Mouse (Mus musculus) neural tube, embryonic 13.5 days (tissue): ENCODE results near the gene Upp2. TPM values are rescaled to one million over a fixed set of nuclear protein-coding genes. Genes with fewer than 3 reads are reported as not detected.
A peak's percentile ranks its signal among the peaks of the same experiment; 100 is the strongest.

Experiments
- ATAC-seq: fragments of 200-750 bp; cut with Nextera tagmentation; 2 replicates; pipeline ENCODE4 v1.8.0; 2017; ENCODE audit warnings: low read depth, mild to moderate bottlenecking, moderate TSS enrichment, moderate library complexity
- H3K27ac ChIP-seq: fragments of 300-500 bp; sonication (generic); replicated peaks from 2 replicates; pipeline ENCODE4 v1.5.1; 2015; ENCODE audit warnings: moderate library complexity, mild to moderate bottlenecking, inconsistent platforms
- H3K27me3 ChIP-seq: fragments of 300-500 bp; sonication (generic); 2 replicates; pipeline ENCODE4 v1.6.1; 2015; ENCODE audit warnings: mild to moderate bottlenecking, inconsistent platforms
- H3K36me3 ChIP-seq: fragments of 300-500 bp; sonication (generic); 2 replicates; pipeline ENCODE4 v1.6.1; 2015; ENCODE audit warnings: mild to moderate bottlenecking, inconsistent platforms
- H3K4me1 ChIP-seq: fragments of 300-500 bp; sonication (generic); replicated peaks from 2 replicates; pipeline ENCODE4 v1.6.1; 2015; ENCODE audit warnings: inconsistent platforms
- H3K4me2 ChIP-seq: fragments of 300-500 bp; sonication (generic); 2 replicates; pipeline ENCODE4 v1.6.1; 2015; ENCODE audit warnings: inconsistent platforms, mild to moderate bottlenecking, moderate library complexity
- H3K4me3 ChIP-seq: fragments of 300-500 bp; sonication (generic); 2 replicates; pipeline ENCODE4 v1.5.1; 2015; ENCODE audit warnings: mild to moderate bottlenecking, inconsistent platforms
- H3K9ac ChIP-seq: fragments of 300-500 bp; sonication (generic); 2 replicates; pipeline ENCODE4 v1.6.1; 2015; ENCODE audit warnings: moderate library complexity, mild to moderate bottlenecking, inconsistent platforms
- H3K9me3 ChIP-seq: fragments of 300-500 bp; sonication (generic); 2 replicates; pipeline ENCODE4 v1.6.1; 2016; ENCODE audit warnings: inconsistent platforms
- WGBS: fragments of 180-500 bp; shearing (Covaris S2); methylation state at CpG from one replicate; pipeline ENCODE4 v1.1.7; 2015; 5-methylcytosine and 5-hydroxymethylcytosine counted together
- polyA plus RNA-seq: library from polyadenylated mRNA; unstranded; fragments of >200 nt; fragmentation: Nextera tagmentation; extraction: Ambion mirVana; gene quantifications from 2 replicates; pipeline ENCODE4 v1.2.1, GENCODE M21; 2015

The Upp2 gene
- polyA plus RNA-seq, 1 experiment from 2014 or later, result 10.5 TPM

DNA sequence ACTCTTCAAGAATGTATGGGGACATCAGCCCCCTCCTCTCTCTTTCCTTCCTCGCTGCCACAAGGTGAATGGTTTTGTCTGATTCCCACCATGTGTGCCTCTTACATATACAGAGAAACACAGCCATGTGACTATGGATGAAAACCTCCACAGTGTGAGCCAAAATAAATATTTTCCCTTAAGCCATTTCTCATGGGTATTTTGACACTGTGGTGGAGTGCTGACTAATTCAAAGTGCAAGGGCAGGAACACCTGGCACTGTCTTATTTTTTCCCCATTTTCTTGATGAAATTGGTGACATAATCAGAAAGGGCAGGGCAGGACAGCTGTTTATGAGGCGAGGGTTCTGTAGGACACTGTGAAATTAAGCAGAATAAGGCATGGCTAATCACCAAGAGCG is 176.3 kb downstream of the Upp2 start:
- no peaks in the 10 kb centered on the region for H3K4me1 ChIP-seq
- H3K27me3 ChIP-seq, result no peaks in the 10 kb centered on the region
- no peak overlapping the region for H3K4me2 ChIP-seq
- H3K9me3 ChIP-seq, result no peaks in the 10 kb centered on the region
- H3K36me3 ChIP-seq, result no peaks in the 10 kb centered on the region
- no peak for ATAC-seq
- WGBS, result 86% methylated on average over 3 of the region's 3 CpGs
- H3K4me3 ChIP-seq, result no peak overlapping the region
- no peak overlapping the region for H3K27ac ChIP-seq
- H3K9ac ChIP-seq, result no peak overlapping the region

DNA sequence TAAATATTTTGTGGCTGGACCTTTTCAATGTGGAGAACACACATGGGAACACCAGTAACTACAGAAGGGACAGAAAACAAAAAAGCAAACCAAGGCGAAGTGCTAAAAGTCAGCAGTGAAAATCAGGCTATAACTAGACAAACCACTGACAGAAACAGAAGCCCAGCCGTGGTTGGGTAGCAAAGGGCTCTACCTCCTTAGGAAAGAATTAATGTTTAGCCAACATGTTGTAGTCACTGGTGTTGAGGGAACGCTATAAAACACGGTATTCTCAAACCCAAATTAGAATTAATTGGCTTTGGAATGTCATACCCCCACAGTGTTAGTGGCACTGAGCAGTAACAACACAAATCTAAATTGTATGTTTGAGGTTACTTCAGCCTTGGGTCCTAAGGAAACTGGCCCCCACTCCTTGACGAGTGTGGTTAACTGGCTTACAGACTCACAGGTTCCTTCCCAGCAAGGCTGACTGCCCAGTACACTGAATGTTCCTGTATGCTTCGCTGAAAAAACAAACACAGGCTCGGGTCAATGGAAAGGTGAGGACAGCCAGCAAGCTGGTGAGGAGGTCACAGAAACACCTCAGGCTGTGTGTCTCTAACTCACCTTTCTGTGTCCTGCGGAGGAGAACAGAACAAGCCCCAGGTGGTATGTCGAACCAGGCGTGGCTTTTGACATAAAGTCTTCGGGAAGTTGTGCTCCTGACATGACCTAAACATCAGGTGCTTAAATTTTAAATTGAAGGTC is 180.6 kb downstream of the Upp2 start:
- no peak overlapping the region for H3K27ac ChIP-seq
- H3K4me3 ChIP-seq, result no peak overlapping the region
- H3K36me3 ChIP-seq, result no peaks in the 10 kb centered on the region
- H3K4me1 ChIP-seq, result no peaks in the 10 kb centered on the region
- ATAC-seq, result no peak
- H3K4me2 ChIP-seq, result no peak overlapping the region
- H3K9ac ChIP-seq, result no peak overlapping the region
- H3K27me3 ChIP-seq, result no peaks in the 10 kb centered on the region
- WGBS, result 80% methylated on average over 11 of the region's 11 CpGs
- H3K9me3 ChIP-seq, result no peaks in the 10 kb centered on the region

DNA sequence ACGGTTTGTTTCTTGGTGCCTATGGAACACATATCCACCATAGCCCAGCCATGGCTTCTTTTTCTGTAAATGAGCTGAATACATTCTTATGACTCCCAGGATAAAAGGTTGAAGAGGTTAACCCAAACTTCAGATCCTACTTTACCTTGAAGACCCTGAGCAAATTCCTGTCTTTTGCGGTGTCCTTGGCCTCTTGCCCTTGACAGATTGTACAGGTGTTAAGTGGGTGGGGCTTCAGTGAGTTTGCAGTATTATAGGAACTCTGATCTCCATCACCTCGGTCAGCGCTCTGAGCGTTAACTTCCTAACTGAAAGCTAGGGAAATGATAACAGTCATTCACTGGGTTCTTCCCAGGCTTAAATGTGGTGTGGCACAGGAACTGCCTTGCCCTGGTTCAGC is 181.2 kb downstream of the Upp2 start:
- Histone ChIP-seq H3K36me3 (no peaks in the 10 kb centered on the region), H3K9ac (no peak overlapping the region), H3K4me3 (no peak overlapping the region), H3K4me1 (no peaks in the 10 kb centered on the region), H3K27me3 (no peaks in the 10 kb centered on the region), H3K27ac (no peak overlapping the region), H3K4me2 (no peak overlapping the region), H3K9me3 (no peaks in the 10 kb centered on the region)
- ATAC-seq, result no peak
- WGBS, result 88% methylated on average over 5 of the region's 5 CpGs

DNA sequence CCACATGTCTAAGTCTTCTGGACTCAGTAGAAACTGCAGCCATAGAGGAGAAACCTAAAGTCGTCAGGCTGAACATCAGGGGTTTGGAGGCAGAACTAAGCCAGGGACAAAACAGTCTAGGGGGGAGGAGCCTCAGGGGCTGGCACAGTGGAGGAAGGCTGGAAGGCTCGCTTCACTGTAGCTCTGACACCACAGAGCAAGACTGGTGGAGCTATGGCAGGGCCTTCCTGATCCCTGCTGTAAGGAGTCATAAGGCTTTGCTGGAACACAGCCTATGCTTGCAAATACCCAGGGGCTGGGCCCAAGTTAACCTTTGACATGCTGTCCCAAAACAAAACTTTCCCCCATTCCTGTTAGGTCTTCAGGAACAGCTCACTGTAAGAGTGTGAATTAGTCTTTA is 185.8 kb downstream of the Upp2 start:
- Histone ChIP-seq H3K4me2 (no peak overlapping the region), H3K36me3 (no peaks in the 10 kb centered on the region)
- 35% methylated on average over 2 of the region's 2 CpGs for WGBS

DNA sequence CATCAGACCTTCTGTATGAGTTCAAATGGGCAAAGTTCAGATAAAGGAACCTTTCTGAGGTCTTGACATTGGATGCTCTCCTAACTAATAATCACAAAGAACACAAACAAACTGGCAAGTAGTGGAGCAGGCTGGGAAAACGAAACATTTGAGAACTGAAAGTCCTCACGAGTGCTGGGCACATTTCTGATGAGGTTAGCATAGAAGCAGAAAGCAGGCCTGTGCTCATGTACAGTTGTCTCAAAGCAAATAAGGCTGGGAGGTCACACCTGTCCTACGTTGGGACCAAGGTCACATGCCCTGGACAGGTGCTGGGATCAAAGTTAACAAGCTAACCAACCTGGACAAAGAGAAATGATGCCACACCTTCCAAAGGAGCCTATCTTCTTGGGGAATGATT is 187.6 kb downstream of the Upp2 start:
- H3K4me2 ChIP-seq, result no peak overlapping the region
- no peaks in the 10 kb centered on the region for H3K27me3 ChIP-seq
- H3K4me1 ChIP-seq, result no peaks in the 10 kb centered on the region
- H3K4me3 ChIP-seq, result no peak overlapping the region
- 73% methylated on average over 3 of the region's 3 CpGs for WGBS
- no peak overlapping the region for H3K27ac ChIP-seq
- H3K36me3 ChIP-seq, result no peaks in the 10 kb centered on the region
- no peak overlapping the region for H3K9ac ChIP-seq
- no peaks in the 10 kb centered on the region for H3K9me3 ChIP-seq
- ATAC-seq, result no peak

More for the DNA sequence above, 185.8 kb downstream of the Upp2 start:
- H3K9ac ChIP-seq, result no peak overlapping the region
- H3K27ac ChIP-seq, result no peak overlapping the region
- no peaks in the 10 kb centered on the region for H3K9me3 ChIP-seq
- no peaks in the 10 kb centered on the region for H3K4me1 ChIP-seq
- no peak for ATAC-seq
- H3K27me3 ChIP-seq, result no peaks in the 10 kb centered on the region
- H3K4me3 ChIP-seq, result no peak overlapping the region

DNA sequence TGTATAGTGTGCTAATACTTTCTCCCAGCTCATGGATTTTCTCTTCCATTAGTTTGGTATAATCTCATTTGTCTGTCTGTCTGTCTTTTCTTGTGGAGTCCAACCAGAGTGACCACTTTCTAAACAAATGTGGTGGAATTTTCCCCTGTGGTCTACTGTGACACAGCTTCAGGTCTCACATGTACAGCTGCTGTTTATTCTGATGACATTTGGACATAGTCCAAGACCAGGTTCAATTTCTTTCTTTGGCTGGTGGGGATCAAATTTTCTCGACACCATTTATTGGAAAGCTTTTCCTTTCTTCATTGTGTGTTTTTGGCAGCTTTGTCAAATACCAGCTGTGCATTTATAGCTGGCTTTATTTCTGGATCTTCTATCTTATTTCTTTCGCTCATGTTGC is 191.0 kb downstream of the Upp2 start:
- H3K9me3 ChIP-seq, result no peaks in the 10 kb centered on the region
- no peak overlapping the region for H3K4me2 ChIP-seq
- ATAC-seq, result no peak
- no peak overlapping the region for H3K9ac ChIP-seq
- H3K36me3 ChIP-seq, result no peaks in the 10 kb centered on the region
- no peaks in the 10 kb centered on the region for H3K27me3 ChIP-seq
- 70% methylated on average over 2 of the region's 2 CpGs for WGBS
- H3K4me1 ChIP-seq, result no peaks in the 10 kb centered on the region
- H3K4me3 ChIP-seq, result no peak overlapping the region
- no peak overlapping the region for H3K27ac ChIP-seq

DNA sequence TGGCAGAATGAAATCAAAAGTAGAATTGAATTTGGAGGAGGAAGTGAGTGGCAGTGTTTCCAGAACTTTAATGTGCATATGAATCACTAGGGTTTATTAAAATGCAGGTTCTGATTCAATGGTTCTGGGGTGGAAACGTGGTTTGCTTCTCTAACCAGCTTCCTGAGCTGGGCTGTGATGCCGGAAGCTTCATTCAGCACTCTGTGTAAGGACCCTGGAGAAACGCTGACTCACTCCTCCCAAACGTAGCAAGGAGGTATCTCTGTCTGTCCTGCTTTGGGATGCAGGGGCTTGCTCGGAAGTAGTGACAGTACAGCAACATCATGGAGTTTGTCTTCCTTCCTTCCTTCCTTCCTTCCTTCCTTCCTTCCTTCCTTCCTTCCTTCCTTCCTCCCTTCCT is 192.6 kb downstream of the Upp2 start:
- Histone ChIP-seq H3K4me2 (no peak overlapping the region), H3K27me3 (no peaks in the 10 kb centered on the region), H3K9ac (no peak overlapping the region), H3K36me3 (no peaks in the 10 kb centered on the region), H3K4me1 (no peaks in the 10 kb centered on the region), H3K9me3 (no peaks in the 10 kb centered on the region), H3K27ac (no peak overlapping the region), H3K4me3 (no peak overlapping the region)
- ATAC-seq, result no peak
- WGBS, result 70% methylated on average over 5 of the region's 5 CpGs

DNA sequence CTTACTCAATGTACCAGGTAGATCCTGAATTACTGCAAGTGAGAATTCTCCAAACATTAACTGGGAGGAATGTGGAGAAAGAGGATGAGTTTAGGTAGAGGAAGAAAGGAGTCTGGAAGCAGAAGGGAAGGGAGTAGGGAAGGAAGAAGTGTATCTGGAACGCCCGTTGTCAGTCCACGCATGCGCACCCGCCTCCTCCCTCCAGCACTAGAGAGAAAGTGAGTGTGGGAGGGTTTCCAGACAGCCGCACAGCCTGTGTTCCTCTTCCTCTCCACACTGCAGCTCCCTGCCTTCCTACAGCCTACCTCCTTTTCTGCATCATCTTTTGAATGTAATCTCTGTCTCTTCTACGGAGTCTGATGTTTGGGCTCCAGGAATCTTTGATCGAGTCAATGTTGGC is 198.0 kb downstream of the Upp2 start:
- H3K9ac ChIP-seq, result no peak overlapping the region
- no peak overlapping the region for H3K27ac ChIP-seq
- H3K4me1 ChIP-seq, result no peaks in the 10 kb centered on the region
- 92% methylated on average over 8 of the region's 8 CpGs for WGBS
- no peaks in the 10 kb centered on the region for H3K36me3 ChIP-seq
- no peaks in the 10 kb centered on the region for H3K9me3 ChIP-seq
- H3K4me2 ChIP-seq, result no peak overlapping the region
- H3K27me3 ChIP-seq, result no peaks in the 10 kb centered on the region
- H3K4me3 ChIP-seq, result no peak overlapping the region
- ATAC-seq, result no peak

DNA sequence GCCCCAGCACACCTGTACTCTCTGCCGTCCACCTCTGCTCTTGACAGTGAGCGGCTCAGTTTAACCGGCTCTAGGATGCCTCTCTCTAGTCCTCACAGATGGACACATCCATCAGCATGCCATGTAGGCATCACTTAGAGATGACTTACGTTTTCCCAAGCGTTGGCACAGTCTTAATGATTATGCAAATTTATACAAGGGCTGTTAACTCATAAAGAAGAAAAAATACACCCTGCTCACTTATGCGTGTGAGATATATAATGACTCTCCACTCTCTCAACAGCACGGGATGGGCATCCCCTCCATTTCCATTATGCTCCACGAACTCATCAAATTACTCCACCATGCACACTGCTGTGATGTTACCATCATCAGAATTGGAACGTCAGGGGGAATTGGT is 206.7 kb downstream of the Upp2 start:
- no peak overlapping the region for H3K4me2 ChIP-seq
- H3K36me3 ChIP-seq, result no peaks in the 10 kb centered on the region
- H3K4me3 ChIP-seq, result no peak overlapping the region
- no peak overlapping the region for H3K9ac ChIP-seq
- 52% methylated on average over 9 of the region's 9 CpGs for WGBS
- peak; percentile 85 for ATAC-seq
- peaks cover 6% of the 10 kb centered on the region; the same call in 1 of the 2 replicates for H3K4me1 ChIP-seq
- H3K9me3 ChIP-seq, result no peaks in the 10 kb centered on the region
- no peaks in the 10 kb centered on the region for H3K27me3 ChIP-seq
- no peak overlapping the region for H3K27ac ChIP-seq

DNA sequence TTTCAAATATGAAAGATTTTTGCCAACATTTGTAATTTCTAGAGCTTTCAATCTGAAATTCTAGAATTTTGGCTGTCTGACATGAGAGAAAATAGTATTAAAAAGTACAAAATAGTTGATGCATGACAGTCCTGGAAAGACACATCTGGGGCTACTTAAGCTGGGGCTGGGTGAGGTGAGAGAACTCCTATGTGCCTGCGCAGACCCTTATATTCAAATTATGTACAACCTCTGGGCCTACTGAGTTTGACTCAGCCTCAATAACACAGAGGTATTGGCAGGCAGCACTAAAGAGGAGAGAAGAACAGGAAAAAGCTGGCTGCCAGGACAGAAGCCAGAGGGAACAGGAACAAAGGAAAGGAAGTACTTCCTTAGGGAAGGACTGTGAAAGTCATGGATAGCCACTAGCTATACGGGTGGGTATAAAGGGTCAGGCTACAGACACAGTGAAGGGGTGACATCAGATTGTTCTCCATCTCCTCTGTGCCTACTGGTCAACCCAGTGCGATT is 211.9 kb downstream of the Upp2 start:
- ATAC-seq, result no peak
- Histone ChIP-seq H3K4me2 (no peak overlapping the region), H3K4me1 (peaks cover under 1% of the 10 kb centered on the region; the same call in 1 of the 2 replicates), H3K9me3 (no peaks in the 10 kb centered on the region), H3K27ac (no peak overlapping the region), H3K27me3 (no peaks in the 10 kb centered on the region), H3K36me3 (no peaks in the 10 kb centered on the region), H3K9ac (no peak overlapping the region), H3K4me3 (no peak overlapping the region)
- 90% methylated on average over 3 of the region's 3 CpGs for WGBS

DNA sequence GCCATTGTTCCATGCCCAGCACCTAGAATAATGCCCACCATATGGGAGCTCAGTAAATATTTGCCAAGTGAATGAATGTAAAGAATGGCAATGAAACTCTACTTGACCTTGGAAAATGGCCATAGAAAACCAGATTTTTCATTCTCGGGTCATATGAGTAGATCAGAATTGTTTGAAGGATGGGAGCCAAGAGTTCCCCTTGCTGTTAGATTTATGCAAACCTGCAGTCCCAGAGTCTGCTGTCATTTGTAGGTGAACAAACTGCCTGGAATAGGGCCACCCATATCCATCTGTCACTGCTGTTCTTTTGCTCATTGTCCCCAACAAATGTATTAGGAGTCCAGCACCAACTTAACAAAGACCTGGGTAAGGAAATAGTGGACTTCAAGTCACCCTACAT is 216.4 kb downstream of the Upp2 start:
- Histone ChIP-seq H3K9ac (no peak overlapping the region), H3K9me3 (no peaks in the 10 kb centered on the region), H3K4me2 (no peak overlapping the region), H3K4me1 (no peaks in the 10 kb centered on the region), H3K36me3 (no peaks in the 10 kb centered on the region), H3K27ac (no peak overlapping the region), H3K27me3 (no peaks in the 10 kb centered on the region), H3K4me3 (no peak overlapping the region)
- ATAC-seq, result no peak
- 72% methylated on average over 1 of the region's 1 CpGs for WGBS

DNA sequence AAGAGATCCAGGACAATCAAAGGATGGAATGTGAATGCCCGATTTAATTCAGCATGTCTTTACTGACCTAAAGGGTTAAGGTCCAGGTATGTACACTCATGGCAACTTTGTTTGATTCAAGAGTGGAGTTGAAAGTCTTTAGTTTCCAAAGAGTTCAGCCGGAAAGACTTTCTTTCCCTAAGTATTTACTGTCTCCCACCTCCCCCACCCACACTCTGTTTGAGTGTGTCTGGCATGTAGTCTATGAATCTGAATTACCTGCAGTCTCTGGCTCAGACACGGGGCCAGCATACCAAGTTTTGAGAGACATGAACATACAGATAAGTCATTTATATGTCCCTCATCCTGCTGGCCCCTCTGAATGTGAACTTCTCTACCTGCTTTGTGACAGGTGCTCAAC is 219.1 kb downstream of the Upp2 start:
- WGBS, result 85% methylated on average over 3 of the region's 3 CpGs
- Histone ChIP-seq H3K4me2 (no peak overlapping the region), H3K4me3 (no peak overlapping the region), H3K27ac (no peak overlapping the region), H3K4me1 (no peaks in the 10 kb centered on the region), H3K9ac (no peak overlapping the region), H3K9me3 (no peaks in the 10 kb centered on the region), H3K36me3 (no peaks in the 10 kb centered on the region), H3K27me3 (no peaks in the 10 kb centered on the region)
- ATAC-seq, result no peak

DNA sequence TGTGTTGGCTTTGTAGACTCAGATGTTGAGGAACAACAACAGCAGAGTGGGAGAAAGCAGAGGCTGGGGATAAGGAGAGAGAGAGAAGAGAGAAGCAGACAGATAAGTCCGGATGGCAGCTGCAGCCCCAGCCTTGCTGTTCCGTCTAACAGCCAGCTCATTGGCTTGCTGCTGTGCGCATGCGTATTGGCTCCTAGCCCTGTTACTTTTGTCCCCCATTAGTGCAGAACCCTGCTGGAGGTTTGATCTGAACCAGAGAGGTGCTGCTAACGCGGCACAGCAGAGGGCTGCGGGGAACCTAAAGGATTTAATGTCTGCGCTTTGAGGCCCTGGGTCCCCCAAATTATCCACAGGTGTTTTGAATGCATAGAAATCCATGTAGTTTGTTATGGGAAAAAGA is 219.6 kb downstream of the Upp2 start:
- H3K36me3 ChIP-seq, result no peaks in the 10 kb centered on the region
- no peaks in the 10 kb centered on the region for H3K9me3 ChIP-seq
- H3K27ac ChIP-seq, result no peak overlapping the region
- H3K27me3 ChIP-seq, result no peaks in the 10 kb centered on the region
- no peaks in the 10 kb centered on the region for H3K4me1 ChIP-seq
- H3K4me2 ChIP-seq, result no peak overlapping the region
- ATAC-seq, result no peak
- no peak overlapping the region for H3K4me3 ChIP-seq
- 64% methylated on average over 8 of the region's 8 CpGs for WGBS
- H3K9ac ChIP-seq, result no peak overlapping the region
